Mouse (Mus musculus): ENCODE measurements around the gene Gria1. TPM values are rescaled to one million over a fixed set of nuclear protein-coding genes. Genes with fewer than 3 reads are reported as not detected.

Gria1 gene
- total RNA-seq, 2 experiments from 2014 or later: 0.47 to 0.95 TPM

DNA sequence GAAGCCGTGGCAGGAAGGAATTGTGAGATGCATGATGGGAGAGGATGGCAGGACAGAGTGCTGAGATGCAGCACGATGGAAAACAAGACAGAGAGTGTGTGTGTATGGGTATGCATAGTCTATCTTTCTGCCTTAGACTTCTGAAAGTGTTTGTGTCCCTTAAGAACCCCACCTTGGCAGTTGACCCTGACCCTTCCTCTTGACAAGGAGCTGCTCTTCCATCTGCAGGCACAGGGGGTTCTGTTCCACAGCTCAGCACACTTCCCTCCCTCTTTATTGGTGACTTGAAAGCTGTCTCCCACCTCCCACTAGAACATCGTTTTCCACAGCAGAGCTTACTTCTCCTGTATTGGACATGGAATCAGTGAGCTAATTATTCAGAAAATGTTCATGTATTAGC, 148.2 kb downstream of the Gria1 start:
- no peak for DNase-seq (ENCODE audit: low spot score)
- intact Hi-C loops (cut with DNase I): no loop called here

DNA sequence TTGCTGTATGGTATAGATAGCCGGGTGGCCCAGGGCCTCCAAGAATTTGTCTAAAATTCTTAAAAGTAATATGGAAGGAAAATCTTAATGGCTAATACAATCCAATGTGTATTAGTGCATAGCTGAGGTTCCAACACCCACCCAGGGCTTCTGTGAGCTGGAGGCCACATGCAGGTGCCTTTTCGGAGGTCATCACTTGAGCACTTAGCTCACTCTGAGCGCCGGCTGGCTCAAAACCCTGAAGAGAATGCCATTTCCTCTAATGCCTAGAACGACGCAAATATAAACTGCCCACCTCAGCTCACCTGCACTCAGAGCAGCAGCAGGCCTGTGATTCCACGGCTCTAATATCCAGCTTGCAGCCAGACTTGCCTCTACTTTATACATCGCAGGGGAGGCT, 148.9 kb downstream of the Gria1 start:
- DNase-seq (ENCODE audit: low spot score): no peak
- intact Hi-C loops (cut with DNase I): no loop called here

DNA sequence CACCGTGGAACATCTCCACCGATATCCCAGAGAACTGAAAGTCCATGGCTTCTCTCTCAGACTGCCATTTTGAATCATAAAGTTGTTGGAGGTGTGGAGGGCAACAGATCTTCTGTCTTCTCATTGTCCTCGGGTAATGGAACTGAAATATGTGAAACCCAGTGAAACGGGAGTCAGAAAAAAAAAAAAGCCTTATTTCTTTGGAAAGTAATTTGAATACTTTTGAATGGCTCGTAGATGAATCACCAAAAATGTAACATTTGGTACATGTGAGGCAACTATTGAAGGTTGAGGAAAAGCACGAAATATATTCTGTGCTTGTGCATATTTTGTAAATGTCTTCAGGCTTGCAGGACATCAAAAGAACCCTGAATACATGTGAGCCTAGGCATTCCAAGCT, 151.7 kb downstream of the Gria1 start:
- no peak for DNase-seq (ENCODE audit: low spot score)
- intact Hi-C loops (cut with DNase I): no loop called here

DNA sequence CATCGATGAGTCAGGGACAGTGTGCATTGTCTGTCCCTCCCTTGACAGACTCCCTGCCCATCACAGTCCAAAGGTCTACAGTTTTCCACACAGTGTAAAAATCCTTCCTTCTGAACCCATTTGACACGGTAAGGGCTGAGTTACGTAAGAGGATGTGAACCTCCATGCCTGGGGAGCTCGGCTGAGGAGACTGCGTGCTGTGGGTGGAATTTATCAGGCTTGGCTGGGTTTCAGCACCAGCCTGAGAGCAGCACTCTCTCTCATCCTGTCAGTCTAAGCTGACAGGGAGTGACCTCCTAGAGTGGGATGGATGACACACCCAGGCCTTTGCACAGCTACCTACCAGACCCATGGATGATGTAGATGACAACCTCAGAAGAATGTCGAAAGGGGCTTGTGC, 158.9 kb downstream of the Gria1 start:
- no peak for DNase-seq (ENCODE audit: low spot score)
- intact Hi-C loops (cut with DNase I): no loop called here

DNA sequence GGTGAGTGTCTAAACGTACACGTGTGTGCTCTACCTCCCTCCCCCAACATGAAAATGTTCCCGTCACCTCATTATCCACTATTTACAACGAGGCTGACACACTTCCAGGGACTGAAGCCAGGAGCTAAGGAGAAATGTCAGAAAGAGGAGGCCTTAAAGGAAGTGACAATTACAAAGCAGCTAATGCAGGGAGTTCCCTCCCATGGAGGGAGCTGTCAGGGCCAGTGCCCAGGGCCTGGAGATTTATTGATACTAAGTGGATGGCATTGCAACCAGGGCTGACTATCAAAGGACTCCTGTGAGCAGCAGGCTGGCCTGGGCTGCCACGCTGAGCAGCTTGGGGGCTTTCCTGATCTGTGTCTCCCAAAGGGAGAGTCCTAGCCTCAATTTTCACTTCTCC, 163.0 kb downstream of the Gria1 start:
- no peak for DNase-seq (ENCODE audit: low spot score)
- intact Hi-C loops (cut with DNase I): no loop called here

DNA sequence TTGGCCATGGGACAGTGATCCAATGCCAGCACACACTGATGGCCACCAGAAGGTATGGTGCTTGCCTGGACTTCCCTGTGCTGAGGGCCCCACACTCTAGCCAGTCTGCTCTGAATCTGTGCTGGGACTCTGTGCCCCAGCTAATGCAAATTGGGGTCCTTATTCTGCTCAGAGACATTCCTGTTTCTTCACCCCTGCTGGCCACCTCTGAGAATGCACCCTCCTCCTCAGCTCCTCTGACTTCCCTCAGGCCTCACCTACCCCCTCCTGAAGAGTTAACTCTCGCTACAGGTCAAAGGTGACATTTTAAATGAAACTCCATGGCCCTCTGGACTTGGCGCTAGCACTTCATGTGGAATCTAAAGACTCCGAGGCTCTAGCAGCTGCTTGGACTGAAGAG, 165.4 kb downstream of the Gria1 start:
- no peak for DNase-seq (ENCODE audit: low spot score)
- intact Hi-C loops (cut with DNase I): no loop called here

DNA sequence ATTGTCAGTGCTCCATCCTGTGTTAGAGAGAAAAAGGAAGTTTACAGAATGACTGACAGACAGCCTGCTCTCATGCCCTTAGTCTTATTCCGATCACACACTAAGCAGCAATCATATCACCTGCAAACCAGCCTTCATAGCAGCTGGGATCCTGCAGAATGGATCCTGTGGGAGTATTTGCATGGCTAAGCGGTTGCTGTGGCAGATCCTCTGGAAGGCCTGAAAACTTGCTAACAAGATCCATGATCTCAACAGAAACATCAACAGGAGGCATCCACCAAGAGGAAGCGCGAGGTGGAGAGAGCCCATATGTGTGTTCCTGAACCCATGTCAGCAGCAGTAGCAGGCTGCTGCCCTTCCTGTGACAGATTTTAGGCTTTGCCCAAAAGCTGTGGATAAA, 173.0 kb downstream of the Gria1 start:
- intact Hi-C loops (cut with DNase I): no loop called here

DNA sequence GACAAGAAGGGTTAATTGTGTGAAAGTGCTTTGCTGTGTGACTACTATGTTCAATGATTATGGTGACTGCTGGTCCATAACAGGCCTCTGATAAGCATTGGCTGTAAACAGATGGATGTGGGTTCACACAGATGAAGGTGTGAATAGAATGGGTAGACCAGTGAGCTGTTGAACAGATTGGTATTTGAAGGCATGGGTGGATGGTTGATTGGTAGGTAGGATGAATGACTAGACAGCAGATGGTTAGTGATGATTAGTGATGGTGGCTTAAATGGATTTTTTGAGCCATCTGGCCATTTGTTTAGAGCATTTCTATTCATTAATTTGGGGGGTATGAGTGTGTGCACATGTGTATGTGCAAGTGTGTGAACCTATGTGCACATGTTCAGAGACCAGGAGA, 173.9 kb downstream of the Gria1 start:
- no peak for DNase-seq (ENCODE audit: low spot score)
- intact Hi-C loops (cut with DNase I): no loop called here

More for the DNA sequence above, 173.0 kb downstream of the Gria1 start:
- DNase-seq (ENCODE audit: low spot score): no peak

DNA sequence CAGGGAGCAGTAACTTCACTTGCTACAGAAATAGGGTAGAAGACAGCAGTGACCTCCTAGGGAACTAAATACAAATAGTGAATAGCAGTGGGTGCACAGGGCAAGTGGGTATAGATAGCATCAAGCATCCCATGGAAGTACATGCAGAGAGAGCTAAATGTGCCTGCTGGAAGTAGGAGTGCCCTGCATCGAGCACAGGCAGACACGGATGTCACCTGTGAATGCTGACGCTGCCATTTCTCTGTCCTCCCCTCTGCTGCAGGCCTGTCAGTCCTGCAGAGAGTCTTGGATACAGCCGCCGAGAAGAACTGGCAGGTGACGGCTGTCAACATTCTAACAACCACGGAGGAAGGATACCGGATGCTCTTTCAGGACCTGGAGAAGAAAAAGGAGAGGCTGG, 178.2 kb downstream of the Gria1 start:
- intact Hi-C loops (cut with DNase I): no loop called here
- DNase-seq (ENCODE audit: low spot score): no peak

DNA sequence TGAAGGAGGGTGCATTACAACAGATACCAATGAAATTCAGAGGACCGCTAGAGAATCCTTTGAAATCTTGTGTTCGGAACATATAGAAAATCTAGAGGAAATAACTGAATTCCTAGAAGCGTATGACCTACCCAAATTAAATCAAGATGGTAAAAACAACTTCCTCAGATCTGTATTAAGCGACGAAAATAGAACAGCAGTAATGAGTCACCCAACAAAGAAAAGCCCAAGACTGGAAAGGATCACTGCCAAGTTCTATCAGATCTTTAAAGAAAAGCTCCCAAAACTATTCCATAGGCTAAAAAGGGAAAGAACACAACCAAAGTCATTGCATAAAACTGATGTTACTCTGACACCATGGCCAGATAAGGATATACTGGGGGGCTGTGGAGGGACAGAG, 183.6 kb downstream of the Gria1 start:
- no peak for DNase-seq (ENCODE audit: low spot score)
- intact Hi-C loops (cut with DNase I): no loop called here

DNA sequence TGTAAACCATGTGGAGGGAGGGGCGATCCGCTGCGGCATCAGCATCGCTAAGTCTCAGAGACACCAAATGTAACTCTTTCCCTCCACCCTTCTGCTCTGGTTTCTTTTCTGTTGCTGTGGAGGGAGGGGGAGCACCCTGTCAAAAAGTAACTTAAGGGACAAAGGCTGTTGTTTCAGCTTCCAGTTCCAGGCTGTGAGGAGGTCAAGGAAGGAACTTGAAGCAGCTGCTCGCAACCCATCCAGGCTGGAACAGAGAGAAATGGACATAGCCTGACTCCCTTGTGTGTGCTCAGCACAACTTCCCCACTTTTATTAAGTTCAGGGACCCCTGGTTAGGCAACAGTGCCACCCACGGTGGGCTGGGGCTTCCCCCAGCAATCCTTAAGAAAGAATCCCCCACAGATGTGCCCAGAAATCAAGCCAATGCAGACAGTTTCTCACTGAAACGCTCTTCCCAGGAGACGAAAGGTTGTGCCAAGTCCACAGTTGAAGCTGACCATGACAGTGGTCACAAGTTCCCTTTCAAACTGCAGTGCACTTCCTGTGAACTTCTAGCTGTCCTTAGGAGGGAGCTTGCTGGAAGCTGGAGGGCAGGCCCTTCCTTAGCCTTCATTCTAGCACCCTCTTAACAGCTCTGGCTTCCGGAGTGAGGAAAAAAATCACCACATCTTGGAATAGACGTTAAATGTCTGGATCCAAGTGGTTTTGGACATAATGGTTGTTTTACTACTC, 190.2 kb downstream of the Gria1 start:
- intact Hi-C loops (cut with DNase I): no loop called here
- DNase-seq (ENCODE audit: low spot score): no peak

DNA sequence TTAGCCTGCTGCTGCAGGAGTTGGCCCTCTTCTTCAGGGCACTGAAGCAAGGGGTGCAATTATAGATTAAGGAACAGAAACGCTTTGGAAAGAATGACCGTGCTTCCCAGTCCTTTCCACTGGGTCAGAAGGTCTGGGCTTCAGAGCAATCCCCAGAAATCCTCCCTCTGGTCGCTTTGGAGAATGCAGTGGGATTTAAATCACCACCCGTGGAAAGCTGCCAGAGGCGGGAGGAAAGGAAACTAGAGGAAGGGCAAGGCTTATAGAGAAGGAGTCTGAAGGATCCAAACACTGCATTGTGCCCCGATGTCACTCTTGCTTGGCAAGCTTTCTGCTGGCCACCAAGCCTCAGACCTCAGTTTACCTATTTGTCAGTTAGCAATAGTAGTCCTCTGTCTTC, 193.2 kb downstream of the Gria1 start:
- DNase-seq (ENCODE audit: low spot score): no peak
- intact Hi-C loops (cut with DNase I): no loop called here

DNA sequence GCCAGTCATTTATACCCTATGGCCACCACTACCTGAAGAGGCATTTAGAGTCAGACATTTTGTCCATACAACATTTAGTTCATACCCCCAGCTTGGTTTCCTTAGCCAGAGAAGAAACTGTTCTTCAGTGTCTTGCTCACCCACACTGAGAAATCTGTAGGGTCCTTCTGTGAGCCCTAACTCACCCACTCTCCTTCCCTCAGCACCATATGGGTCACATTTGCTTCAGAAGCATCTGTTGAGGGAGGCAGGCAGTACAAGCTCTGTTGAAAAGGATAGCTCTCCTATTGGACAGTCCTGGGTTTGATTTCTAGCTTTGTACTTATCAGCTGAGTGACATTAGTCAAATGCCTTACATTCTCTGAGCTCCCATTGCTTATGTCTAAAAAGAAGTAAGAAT, 196.1 kb downstream of the Gria1 start:
- no peak for DNase-seq (ENCODE audit: low spot score)
- intact Hi-C loops (cut with DNase I): no loop called here

DNA sequence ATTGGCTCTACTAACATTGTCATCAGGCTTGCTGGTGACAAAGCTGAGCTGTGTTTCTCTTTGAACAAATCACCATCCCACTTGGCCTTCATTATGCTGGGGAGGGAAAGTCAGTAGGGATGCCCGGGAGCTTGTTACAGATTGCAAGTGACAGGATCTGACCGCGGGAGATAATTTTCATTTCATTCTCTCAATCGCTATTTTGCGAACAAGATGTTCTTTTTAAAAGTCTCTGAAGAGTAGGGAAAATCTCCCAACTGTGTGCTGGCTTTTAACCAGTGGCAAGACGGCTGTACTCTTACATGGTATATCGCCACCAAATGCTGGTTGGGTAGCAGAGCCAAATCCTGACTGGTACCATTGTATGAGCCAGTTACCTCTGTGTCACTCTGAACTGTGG, 202.9 kb downstream of the Gria1 start:
- no peak for DNase-seq (ENCODE audit: low spot score)
- intact Hi-C loops (cut with DNase I): no loop called here

DNA sequence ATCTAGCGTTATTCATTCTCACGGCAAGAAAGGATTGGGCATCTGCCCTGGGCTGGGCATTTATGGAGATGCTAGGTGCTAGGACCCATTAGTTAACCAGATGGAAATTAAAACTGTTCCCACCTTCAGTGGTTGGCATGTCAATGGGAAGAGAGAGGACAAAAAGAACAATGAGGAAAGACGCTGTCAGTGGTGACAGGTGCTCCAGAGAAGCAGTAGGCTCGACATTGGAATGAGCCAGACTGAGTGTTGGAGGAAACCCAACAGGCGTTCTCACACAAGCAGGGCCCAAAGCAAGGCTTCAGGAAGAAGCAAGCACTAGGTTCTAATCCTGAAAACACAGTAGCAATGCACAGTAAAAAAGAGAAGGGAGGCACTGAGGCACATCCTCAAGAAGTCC, 203.4 kb downstream of the Gria1 start:
- intact Hi-C loops (cut with DNase I): no loop called here
- DNase-seq (ENCODE audit: low spot score): no peak

DNA sequence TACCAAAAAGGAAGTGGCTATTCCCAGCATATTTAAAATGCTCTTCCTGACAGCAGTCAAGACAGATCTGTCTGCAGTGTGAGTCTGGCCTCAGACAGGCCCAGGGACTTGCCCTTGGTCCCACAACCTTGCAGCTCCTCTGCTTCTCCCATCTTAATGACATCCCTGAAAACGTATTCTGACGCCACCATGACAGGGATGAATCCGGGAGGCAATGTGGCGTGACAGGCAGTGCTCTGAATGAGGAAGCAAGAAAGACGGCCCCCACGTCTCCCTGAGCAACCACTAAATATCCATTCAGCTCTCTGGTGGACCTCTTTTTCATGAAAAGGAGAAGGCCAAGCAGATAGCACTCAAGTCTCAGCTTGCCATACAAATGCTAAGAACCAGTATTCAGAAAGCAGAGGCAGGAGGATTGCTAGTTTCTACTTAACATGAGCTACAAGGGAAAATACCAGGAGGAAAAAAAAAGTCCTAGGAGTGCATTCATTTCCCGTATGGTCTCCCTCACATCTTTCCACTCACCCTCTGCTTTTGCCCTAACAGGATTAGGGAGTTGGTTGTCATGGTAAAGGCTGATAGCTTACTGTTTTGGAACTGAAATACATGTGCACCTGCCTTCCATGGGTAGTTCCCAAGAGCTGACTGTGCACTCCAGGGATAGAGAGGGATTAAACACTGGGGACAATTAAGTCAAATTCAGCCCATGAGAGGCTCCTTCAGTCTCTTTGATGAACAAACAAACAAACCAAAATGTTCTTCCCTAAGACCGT, 211.8 kb downstream of the Gria1 start:
- intact Hi-C loops (cut with DNase I): no loop called here
- DNase-seq (ENCODE audit: low spot score): no peak

DNA sequence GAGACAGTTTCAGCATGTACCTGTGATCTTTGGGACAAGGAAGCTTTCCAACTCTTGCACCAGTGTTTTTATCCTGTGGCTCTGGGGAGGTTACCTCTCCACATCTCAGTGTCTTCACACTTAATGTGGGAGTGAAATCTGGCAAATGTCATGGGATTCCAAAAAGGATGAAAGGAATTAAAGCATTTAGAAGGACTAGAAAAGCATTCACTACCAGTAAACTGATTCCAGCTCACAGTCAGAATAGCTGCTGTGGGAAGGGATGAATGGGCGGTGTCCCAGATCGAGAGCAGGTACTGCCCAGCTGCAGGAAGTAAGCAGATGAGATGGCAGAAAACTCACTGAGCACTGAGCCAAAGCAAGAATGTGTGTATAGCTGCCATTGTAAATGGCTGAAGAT, 224.3 kb downstream of the Gria1 start:
- intact Hi-C loops (cut with DNase I): no loop called here
- DNase-seq (ENCODE audit: low spot score): no peak

DNA sequence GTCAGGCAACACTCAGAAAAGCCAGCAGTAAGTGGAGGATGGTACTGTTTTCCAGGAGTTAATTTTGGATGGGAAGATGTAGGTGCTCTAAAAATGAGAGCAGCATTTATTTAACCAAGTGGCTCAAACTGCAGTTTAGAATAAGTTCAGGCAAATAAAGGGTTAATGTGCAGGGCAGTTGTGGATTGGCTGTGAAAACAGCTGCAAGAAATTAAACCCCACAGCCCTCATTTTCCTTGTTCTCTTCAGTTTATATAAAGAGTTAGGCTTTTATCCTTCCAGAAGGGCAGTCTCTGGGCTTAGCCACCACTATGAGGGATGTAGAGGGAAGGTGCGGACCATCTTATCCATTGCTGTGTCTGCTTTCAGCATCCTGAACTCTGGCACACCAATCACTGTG, 225.2 kb downstream of the Gria1 start:
- intact Hi-C loops (cut with DNase I): no loop called here

DNA sequence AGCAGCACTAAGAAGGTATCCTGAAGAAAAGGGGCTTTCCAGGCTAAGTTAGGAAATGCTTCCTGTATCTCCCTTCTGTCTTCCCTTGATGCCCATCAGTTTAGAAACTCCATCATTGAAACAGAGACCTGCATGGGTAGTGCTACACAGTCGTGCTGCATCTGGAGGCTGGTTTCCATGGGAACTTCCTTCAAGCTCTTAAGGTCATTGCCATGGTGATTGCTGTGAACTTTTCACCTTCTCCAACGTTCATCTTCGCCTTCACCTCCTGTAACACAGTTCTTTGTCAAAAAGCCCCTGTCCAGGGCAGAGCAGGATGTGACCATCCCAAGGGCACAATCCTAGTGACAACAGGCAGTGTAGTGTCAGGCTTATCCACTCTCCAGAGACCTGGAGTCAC, 228.6 kb downstream of the Gria1 start:
- intact Hi-C loops (cut with DNase I): no loop called here
- DNase-seq (ENCODE audit: low spot score): no peak

More for the DNA sequence above, 225.2 kb downstream of the Gria1 start:
- no peak for DNase-seq (ENCODE audit: low spot score)

DNA sequence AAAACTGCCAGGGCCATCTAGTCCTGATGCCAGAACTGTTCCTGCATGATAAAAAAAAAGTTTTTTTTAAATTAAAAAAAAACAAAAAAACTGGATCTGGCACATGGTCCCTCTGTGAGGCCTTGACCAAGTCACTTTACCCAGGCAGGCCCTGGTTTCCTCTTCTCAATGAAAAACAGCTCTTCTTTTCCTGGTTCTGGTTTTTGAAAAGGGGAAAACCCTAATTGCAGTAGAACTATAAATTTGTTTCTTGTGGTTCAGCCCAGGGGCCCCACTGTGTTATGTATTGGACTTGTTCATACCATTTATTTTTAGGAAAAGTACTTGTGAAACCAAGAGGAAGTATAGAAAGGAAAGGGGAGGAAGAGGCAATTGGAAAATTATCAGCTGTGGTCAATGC, 232.6 kb downstream of the Gria1 start:
- no peak for DNase-seq (ENCODE audit: low spot score)
- intact Hi-C loops (cut with DNase I): no loop called here

DNA sequence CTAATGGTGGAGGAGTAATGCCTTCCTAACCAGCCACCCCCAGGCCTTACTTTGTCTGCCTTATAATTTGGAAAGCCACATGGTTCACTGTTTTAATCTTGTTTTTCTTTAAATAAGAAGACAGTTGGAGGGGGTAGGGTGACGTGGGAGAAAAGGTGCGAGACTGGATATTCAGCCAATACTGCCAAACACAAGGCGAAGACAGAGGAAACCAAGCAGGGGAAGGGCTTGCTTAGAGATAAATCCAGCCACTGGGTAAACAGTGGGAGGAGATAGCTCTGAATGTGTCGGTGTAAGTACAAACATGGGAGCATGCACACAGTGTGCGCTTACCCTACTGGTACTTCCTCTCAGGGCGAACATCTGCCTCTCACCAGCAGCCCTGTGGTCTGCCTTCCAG, 233.4 kb downstream of the Gria1 start:
- no peak for DNase-seq (ENCODE audit: low spot score)
- intact Hi-C loops (cut with DNase I): no loop called here

DNA sequence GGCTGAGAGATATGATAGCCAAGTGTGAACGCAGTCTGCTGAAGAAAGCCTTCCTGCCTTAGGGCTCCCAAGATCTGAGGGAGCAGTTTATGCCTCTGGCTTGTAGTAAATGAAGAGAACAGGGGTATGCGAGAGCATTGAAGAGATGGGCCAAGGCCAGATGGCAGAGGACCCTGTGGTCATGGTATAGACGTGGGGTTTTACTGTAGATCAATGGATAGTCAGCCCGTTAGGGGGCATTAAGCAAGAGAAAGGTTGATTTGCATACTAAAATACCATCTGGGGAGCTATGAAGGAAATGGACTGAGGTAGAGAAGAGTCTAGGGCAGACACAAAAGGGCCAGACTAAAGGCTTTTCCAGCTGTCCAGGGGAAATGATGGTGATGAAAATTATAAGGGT, 237.7 kb downstream of the Gria1 start:
- intact Hi-C loops (cut with DNase I): no loop called here
- no peak for DNase-seq (ENCODE audit: low spot score)
